Mouse (Mus musculus) neural tube, embryonic 15.5 days (tissue): ENCODE measurements at regions not wholly inside any gene's neighbourhood (a gene's known extent, or its start where the extent isn't known, plus 50 kb on each side); places are given as distances from the start of the nearest gene placed in this dataset.
"Not testable (repeated sequence)": the region's sequence is repeated elsewhere in the genome, so short reads cannot be mapped to it uniquely, and the experiment has no call there.

Experiments
- ATAC-seq: fragments of 200-750 bp; cut with Nextera tagmentation; 2 replicates; pipeline ENCODE4 v1.8.0; 2017; ENCODE audit warnings: mild to moderate bottlenecking, moderate TSS enrichment, moderate library complexity; ENCODE audit not compliant: low FRiP score
- H3K27ac ChIP-seq: fragments of 300-500 bp; sonication (generic); replicated peaks from 2 replicates; pipeline ENCODE4 v1.5.1; 2015; ENCODE audit warnings: mild to moderate bottlenecking, inconsistent platforms
- H3K27me3 ChIP-seq: fragments of 300-500 bp; sonication (generic); replicated peaks from 2 replicates; pipeline ENCODE4 v1.6.1; 2015; ENCODE audit warnings: inconsistent platforms
- H3K36me3 ChIP-seq: fragments of 300-500 bp; sonication (generic); 2 replicates; pipeline ENCODE4 v1.6.1; 2015; ENCODE audit warnings: inconsistent platforms
- H3K4me1 ChIP-seq: fragments of 300-500 bp; sonication (generic); 2 replicates; pipeline ENCODE4 v1.6.1; 2015; ENCODE audit warnings: inconsistent platforms
- H3K4me2 ChIP-seq: fragments of 300-500 bp; sonication (generic); 2 replicates; pipeline ENCODE4 v1.6.1; 2015; ENCODE audit warnings: inconsistent platforms, mild to moderate bottlenecking, moderate library complexity
- H3K4me3 ChIP-seq: fragments of 300-500 bp; sonication (generic); replicated peaks from 2 replicates; pipeline ENCODE4 v1.5.1; 2015; ENCODE audit warnings: mild to moderate bottlenecking, inconsistent platforms
- H3K9ac ChIP-seq: fragments of 300-500 bp; sonication (generic); replicated peaks from 2 replicates; pipeline ENCODE4 v1.6.1; 2015; ENCODE audit warnings: mild to moderate bottlenecking, inconsistent platforms
- H3K9me3 ChIP-seq: fragments of 300-500 bp; sonication (generic); replicated peaks from 2 replicates; pipeline ENCODE4 v1.6.1; 2016; ENCODE audit warnings: inconsistent platforms
- WGBS: fragments of 180-500 bp; shearing (Covaris S2); methylation state at CpG from one replicate; pipeline ENCODE4 v1.1.7; 2015; ENCODE audit warnings: mixed read lengths; 5-methylcytosine and 5-hydroxymethylcytosine counted together

- Histone ChIP-seq H3K9me3 (no peaks in the 10 kb centered on the region), H3K9ac (no peak overlapping the region), H3K27me3 (no peaks in the 10 kb centered on the region), H3K4me2 (no peak overlapping the region), H3K4me1 (no peaks in the 10 kb centered on the region), H3K4me3 (no peak overlapping the region), H3K27ac (no peak overlapping the region), H3K36me3 (no peaks in the 10 kb centered on the region)
- ATAC-seq = no peak
- 90% methylated on average over 1 of the region's 1 CpGs for WGBS
These were observed 191.8 kb upstream of the Fmr1 start for GRCm38 (mm10) chrX:68486585-68486984.

- H3K9me3 ChIP-seq, ATAC-seq, H3K4me1 ChIP-seq, H3K4me3 ChIP-seq, H3K27me3 ChIP-seq, H3K36me3 ChIP-seq, H3K9ac ChIP-seq, H3K27ac ChIP-seq, H3K4me2 ChIP-seq: not testable (repeated sequence)
- WGBS = 65% methylated on average over 1 of the region's 1 CpGs
These were observed 186.3 kb upstream of the Fmr1 start for GRCm38 (mm10) chrX:68492052-68492451.

GRCm38 (mm10) chrX:68494398-68495143 lies 183.8 kb upstream of the Fmr1 start:
- H3K4me2 ChIP-seq = no peak overlapping the region
- H3K4me3 ChIP-seq = no peak overlapping the region
- H3K9ac ChIP-seq = no peak overlapping the region
- no peaks in the 10 kb centered on the region for H3K27me3 ChIP-seq
- H3K27ac ChIP-seq = no peak overlapping the region
- H3K4me1 ChIP-seq = no peaks in the 10 kb centered on the region
- 0 out of 2 replicates have a peak, but pooled peaks have one; percentile 28 for ATAC-seq
- 41% methylated on average over 2 of the region's 2 CpGs for WGBS
- no peaks in the 10 kb centered on the region for H3K36me3 ChIP-seq
- H3K9me3 ChIP-seq = no peaks in the 10 kb centered on the region

GRCm38 (mm10) chrX:68495144-68495493 lies 183.2 kb upstream of the Fmr1 start:
- no peaks in the 10 kb centered on the region for H3K4me1 ChIP-seq
- WGBS = 73% methylated on average over 3 of the region's 3 CpGs
- no peaks in the 10 kb centered on the region for H3K9me3 ChIP-seq
- no peak overlapping the region for H3K27ac ChIP-seq
- no peak for ATAC-seq
- no peaks in the 10 kb centered on the region for H3K36me3 ChIP-seq
- no peaks in the 10 kb centered on the region for H3K27me3 ChIP-seq
- H3K4me3 ChIP-seq = no peak overlapping the region
- no peak overlapping the region for H3K4me2 ChIP-seq
- H3K9ac ChIP-seq = no peak overlapping the region

- 90% methylated on average over 5 of the region's 5 CpGs for WGBS
- Histone ChIP-seq H3K27me3 (no peaks in the 10 kb centered on the region), H3K27ac (no peak overlapping the region), H3K9ac (no peak overlapping the region), H3K4me3 (no peak overlapping the region), H3K36me3 (no peaks in the 10 kb centered on the region), H3K4me1 (no peaks in the 10 kb centered on the region), H3K9me3 (no peaks in the 10 kb centered on the region), H3K4me2 (no peak overlapping the region)
- ATAC-seq = no peak
These were observed 182.6 kb upstream of the Fmr1 start for GRCm38 (mm10) chrX:68495751-68496150.

GRCm38 (mm10) chrX:68497886-68498285 lies 180.5 kb upstream of the Fmr1 start:
- Histone ChIP-seq H3K27me3 (no peaks in the 10 kb centered on the region), H3K36me3 (no peaks in the 10 kb centered on the region), H3K9me3 (no peaks in the 10 kb centered on the region), H3K9ac (no peak overlapping the region), H3K4me3 (no peak overlapping the region), H3K4me2 (no peak overlapping the region), H3K27ac (no peak overlapping the region), H3K4me1 (no peaks in the 10 kb centered on the region)
- no peak for ATAC-seq
- 88% methylated on average over 4 of the region's 4 CpGs for whole genome bisulfite sequencing

- Histone ChIP-seq H3K27me3 (no peaks in the 10 kb centered on the region), H3K4me2 (no peak overlapping the region), H3K4me1 (no peaks in the 10 kb centered on the region), H3K9me3 (no peaks in the 10 kb centered on the region), H3K9ac (no peak overlapping the region), H3K36me3 (no peaks in the 10 kb centered on the region), H3K4me3 (no peak overlapping the region), H3K27ac (no peak overlapping the region)
- 87% methylated on average over 1 of the region's 1 CpGs for WGBS
- ATAC-seq = no peak
These were observed 175.4 kb upstream of the Fmr1 start for GRCm38 (mm10) chrX:68502938-68503337.

- Histone ChIP-seq H3K27me3 (no peaks in the 10 kb centered on the region), H3K4me2 (no peak overlapping the region), H3K9me3 (no peaks in the 10 kb centered on the region), H3K4me3 (no peak overlapping the region), H3K27ac (no peak overlapping the region), H3K4me1 (no peaks in the 10 kb centered on the region), H3K9ac (no peak overlapping the region), H3K36me3 (no peaks in the 10 kb centered on the region)
- no peak for ATAC-seq
- 78% methylated on average over 1 of the region's 1 CpGs for WGBS
These were observed 170.7 kb upstream of the Fmr1 start for GRCm38 (mm10) chrX:68507664-68508063.

- Histone ChIP-seq H3K4me1 (no peaks in the 10 kb centered on the region), H3K9me3 (no peaks in the 10 kb centered on the region), H3K36me3 (no peaks in the 10 kb centered on the region), H3K4me2 (no peak overlapping the region), H3K27me3 (no peaks in the 10 kb centered on the region), H3K9ac (no peak overlapping the region), H3K27ac (no peak overlapping the region), H3K4me3 (no peak overlapping the region)
- 25% methylated on average over 1 of the region's 1 CpGs for WGBS
- no peak for ATAC-seq
These were observed 166.1 kb upstream of the Fmr1 start for GRCm38 (mm10) chrX:68512213-68512766.

GRCm38 (mm10) chrX:68546561-68546960 lies 131.8 kb upstream of the Fmr1 start:
- no peak for ATAC-seq
- Histone ChIP-seq H3K4me2 (no peak overlapping the region), H3K4me3 (no peak overlapping the region), H3K4me1 (no peaks in the 10 kb centered on the region), H3K27me3 (no peaks in the 10 kb centered on the region), H3K9ac (no peak overlapping the region), H3K36me3 (no peaks in the 10 kb centered on the region), H3K9me3 (no peaks in the 10 kb centered on the region), H3K27ac (no peak overlapping the region)
- 63% methylated on average over 2 of the region's 2 CpGs for WGBS

- H3K27me3 ChIP-seq = no peaks in the 10 kb centered on the region
- ATAC-seq = no peak
- H3K36me3 ChIP-seq = no peaks in the 10 kb centered on the region
- no peaks in the 10 kb centered on the region for H3K9me3 ChIP-seq
- no peak overlapping the region for H3K9ac ChIP-seq
- no peak overlapping the region for H3K27ac ChIP-seq
- H3K4me1 ChIP-seq = no peaks in the 10 kb centered on the region
- no peak overlapping the region for H3K4me3 ChIP-seq
- H3K4me2 ChIP-seq = no peak overlapping the region
These were observed 124.3 kb upstream of the Fmr1 start for GRCm38 (mm10) chrX:68554031-68554430.

- H3K36me3 ChIP-seq = no peaks in the 10 kb centered on the region
- ATAC-seq = no peak
- H3K4me2 ChIP-seq = no peak overlapping the region
- H3K27ac ChIP-seq = no peak overlapping the region
- WGBS = 88% methylated on average over 2 of the region's 2 CpGs
- no peaks in the 10 kb centered on the region for H3K9me3 ChIP-seq
- no peaks in the 10 kb centered on the region for H3K4me1 ChIP-seq
- H3K9ac ChIP-seq = no peak overlapping the region
- no peak overlapping the region for H3K4me3 ChIP-seq
- H3K27me3 ChIP-seq = no peaks in the 10 kb centered on the region
These were observed 120.6 kb upstream of the Fmr1 start for GRCm38 (mm10) chrX:68557717-68558116.
